Mouse (Mus musculus): ENCODE data around the gene Syt13.

Gene Syt13

DNA sequence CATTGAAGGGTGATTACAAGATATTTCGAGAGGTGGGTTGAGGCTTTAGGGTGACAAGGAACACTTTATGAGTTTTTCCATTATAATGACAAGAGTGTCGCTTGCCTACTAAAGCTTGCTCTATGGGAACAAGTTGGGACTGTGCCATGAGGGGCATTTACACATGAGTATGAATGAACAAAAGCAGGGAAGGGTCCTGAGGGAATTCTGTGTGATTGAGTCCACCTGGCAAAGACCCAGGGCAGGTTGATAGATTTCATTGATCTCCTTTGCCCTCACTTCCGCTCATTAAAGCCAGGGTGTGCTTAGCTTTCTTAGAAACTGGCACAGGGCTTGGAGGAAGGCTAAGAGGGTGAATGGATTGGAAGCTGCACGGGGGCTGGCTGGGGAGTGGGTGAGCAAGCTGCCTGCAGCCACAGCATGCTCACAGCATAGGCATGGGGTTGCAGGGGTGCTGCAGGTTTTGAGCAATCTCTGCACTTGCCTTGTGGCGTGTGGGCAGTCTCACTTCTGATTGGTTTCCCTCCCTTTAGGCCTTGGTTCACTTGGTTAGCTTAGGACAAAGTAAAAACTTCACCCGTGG, 9.9 kb downstream of the Syt13 start:
- no peak for DNase-seq (ENCODE audit: low read depth)

DNA sequence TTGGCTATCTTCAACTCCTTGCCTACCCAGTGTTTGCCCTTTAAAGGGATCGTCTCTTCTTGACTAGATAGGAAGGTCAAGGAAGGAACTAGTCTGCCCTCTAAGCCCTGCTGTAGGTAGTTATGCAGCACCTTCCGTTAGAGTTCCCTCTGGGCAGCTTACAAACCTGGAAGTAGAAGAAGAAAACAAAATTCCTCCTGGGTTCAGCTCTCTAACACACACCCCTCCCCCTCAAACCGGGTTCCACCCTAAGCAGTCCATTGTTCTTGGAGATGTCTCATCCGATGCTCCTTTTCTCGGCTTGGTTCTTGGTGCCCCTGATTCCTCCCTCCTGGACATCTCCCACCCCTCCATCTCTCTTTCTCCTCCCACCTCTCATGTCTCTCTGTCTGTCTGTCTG, 14.8 kb downstream of the Syt13 start:
- no peak for DNase-seq (ENCODE audit: low read depth)

DNA sequence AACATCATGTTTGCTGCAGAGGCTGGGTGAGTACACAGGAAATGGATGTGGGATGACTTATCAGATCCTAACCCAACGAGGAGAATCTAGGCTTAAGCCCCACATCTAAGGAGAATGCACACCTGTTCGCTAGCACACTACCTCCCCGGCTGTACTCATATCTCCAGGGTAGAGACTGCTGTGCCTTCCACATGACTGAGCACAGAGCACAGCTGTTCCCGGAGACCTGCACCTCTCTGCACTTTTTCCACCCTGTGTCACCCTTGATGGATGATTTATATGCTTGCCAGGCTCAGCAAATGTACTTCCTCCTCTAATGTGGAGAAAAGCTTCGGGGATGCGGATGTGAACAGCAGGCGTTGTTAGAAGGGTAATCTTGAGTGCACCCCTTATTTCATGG, 16.2 kb downstream of the Syt13 start:
- no peak for DNase-seq (ENCODE audit: low read depth)

DNA sequence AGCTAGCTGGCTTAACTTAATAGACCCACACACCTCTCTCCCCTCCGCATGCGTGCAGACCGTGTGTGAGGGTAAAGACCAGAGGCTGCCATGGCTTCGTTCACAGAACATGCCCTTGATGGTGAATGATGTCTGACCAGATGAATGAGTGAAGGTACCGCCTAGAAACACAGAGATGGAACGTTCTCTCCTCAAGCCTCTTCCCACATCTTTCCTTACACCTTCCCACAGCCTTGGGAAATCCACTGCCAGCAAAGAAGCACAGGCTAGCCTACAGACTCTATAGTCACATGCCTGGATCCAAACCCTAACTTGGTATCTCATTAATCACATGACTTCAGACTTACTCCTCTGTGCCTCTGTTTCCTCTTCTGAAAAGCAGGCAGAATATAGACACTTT, 18.5 kb downstream of the Syt13 start:
- no peak for DNase-seq (ENCODE audit: low read depth)

DNA sequence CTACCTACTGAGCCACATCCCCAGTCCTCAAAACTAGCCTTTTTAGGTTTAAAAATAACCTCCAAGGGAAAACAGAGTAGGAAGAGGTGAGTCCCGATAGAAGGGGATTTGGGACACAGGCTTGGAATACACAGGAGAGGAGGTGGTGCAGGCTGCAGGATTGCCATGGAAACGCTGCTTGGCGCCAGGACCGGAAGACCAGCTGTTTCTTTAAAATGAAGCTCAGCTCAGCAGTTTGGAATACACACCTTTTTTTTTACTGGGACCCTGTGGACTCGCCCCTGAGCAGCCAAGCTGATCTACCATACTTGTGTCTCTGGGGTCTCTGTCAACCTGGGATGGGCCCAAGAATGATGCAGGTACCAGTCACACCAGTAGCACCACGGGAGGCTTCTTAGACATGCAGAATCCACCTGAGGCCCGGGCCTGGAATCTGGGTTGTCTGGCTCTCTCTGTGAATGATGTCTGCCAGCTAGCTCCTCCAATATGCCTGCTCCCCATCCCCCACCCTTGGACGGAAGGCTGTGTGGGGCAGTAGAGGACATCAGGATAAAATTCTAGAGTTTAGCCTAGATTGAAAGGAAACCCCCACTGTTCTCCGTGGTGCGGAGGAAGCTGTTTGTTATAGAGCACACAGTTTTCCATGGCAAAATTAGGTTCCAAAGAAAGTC, 19.5 kb downstream of the Syt13 start:
- DNase-seq (ENCODE audit: low read depth), result no peak

DNA sequence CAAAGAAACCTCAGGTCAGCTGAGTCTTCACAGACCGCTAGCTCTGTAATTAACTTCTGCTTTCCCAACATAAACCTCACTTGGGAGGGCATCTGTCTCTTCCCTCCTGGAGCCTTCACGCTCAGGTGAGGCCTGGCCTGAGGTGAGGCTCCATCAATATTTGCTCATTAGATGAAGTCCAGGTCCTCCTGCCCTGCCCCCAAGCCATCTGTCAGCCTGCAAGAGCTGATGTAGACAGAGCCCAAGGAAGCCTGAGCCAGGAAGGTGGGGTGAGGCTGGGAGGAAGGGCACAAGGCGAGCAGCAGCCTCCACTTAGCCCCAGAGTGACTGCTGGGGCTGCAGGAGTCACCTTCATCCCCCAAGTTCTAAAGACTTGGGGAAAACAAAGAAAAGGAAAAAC, 20.6 kb downstream of the Syt13 start:
- DNase-seq (ENCODE audit: low read depth), result no peak

DNA sequence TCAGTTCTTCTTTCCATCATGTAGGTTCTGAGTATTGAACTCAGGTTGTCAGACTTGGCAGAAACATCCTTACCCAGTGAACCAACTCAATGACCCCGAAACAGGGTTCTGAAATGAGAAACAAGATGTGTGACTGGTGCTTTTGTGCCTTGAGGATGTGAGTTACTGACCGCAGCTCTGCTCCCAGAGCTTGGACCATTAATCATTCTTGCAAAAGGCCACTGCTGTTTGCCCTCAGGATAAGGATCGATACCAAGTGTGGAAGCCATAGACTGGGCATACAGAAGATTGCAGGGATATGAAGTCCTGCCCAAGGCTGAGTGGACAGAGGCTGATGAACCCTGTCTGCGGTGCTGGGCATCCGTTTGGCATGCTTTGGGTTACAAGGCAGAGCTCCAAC, 23.2 kb downstream of the Syt13 start:
- no peak for DNase-seq (ENCODE audit: low read depth)

GRCm38 (mm10) chr2:92938827-92939226, 23.9 kb downstream of the Syt13 start:
- DNase-seq (ENCODE audit: low read depth), result no peak

DNA sequence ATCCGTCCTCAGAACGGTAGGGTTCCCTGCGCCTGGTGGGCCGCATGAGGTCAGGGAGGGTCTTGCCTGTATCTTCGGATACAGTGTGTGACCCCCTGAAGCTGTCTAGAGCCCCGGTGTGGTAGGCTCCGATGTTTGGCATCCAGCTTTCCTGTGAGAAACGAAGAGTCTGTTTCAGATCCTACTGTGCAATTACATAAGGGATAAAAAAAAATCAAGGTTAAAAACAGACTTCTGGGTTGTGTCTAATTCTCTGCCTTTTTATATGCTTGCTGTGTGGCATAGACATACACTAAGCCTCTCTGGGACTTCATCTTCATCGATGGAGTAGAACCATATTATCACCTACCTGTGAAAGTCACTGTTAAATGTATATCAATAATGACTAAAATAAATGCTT, 26.1 kb downstream of the Syt13 start:
- DNase-seq (ENCODE audit: low read depth), result no peak

- DNase-seq (ENCODE audit: low read depth), result no peak
Measured at GRCm38 (mm10) chr2:92941463-92941862, 26.6 kb downstream of the Syt13 start.

GRCm38 (mm10) chr2:92943406-92943805, 28.5 kb downstream of the Syt13 start:
- DNase-seq (ENCODE audit: low read depth), result no peak

DNA sequence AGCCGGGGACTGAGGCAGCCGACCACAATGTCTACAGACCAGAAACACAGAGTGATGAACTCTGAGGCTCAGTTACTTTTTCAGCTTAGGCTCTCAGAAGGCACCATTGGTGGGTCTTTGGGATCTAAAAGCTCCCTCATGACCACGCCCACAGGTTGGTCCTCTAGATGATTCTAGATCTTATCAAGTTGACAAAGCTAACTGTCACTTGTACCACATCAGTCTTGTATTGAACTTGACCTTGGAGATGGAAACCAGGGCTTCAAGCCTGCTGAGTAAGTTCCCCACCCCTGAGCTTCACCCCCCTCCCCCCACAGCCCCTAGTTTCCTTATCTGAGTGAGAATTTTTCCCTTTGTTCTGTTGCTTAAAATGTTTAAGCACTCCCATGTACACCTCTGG, 29.5 kb downstream of the Syt13 start:
- no peak for DNase-seq (ENCODE audit: low read depth)

DNA sequence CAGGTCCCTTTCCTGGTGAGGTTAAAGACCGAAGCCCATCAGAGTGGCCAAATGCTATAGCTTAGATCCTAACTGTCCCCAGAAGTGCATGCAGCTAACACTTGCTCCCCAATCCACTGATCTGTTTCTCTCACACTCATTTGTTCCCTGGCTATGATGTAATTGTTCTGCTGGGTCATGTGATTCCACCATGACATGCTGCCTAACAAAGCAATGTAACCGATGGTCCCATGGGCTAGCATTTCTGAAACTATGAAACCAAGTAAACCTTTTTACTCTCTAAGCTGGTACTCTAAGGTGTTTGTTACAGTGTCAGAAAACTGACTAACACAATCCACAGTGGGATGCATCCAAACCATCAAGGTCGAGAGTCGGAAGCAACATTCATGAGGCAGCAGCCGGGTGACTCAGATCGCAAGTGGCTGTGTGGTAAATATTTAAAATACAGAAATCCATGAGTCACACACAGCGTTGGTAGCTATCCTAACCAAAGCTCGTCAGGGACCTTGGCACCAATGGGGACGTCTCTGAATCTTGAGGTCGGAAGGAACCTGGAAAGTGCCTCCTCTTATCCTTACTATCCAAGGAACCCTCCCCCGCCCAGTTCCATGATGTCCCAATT, 30.3 kb downstream of the Syt13 start:
- DNase-seq (ENCODE audit: low read depth), result no peak

- peak; percentile 57 for DNase-seq (ENCODE audit: low read depth)
Measured at GRCm38 (mm10) chr2:92945824-92946598, 31.1 kb downstream of the Syt13 start.

DNA sequence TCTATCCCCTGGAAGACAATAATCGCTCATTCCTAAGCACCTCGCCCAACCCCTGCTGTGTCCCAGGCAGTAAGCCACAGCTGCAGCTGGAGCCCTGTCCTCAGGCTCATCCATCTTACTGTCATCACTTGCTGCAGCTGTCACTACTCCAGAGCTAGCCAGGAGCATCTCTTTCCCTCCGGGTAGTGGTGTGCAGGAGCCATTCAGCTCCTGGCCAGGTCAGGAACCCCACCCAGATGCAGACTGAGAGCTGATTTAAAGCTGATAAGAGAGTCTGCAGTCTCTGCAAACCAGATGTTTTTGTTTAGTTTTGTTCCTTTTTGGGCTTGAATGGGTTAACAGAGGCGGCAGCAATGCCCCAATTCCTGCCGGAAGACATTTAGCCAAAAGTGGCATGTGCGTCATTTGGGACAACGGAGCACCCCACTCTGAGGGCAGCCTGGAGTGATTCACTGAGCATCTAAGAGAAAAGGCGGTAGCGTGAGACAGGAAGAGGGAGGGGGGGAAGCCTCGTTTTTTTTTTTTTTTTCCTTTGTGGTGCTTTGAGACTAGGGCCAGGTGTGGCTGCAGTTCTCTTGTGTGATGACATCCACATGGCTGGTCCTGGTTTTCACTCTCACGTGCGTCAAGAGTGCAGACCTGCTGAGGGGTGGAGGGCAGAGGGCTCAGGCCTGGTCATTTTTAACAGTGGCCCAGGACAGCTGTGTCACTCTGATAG, 33.2 kb downstream of the Syt13 start:
- DNase-seq (ENCODE audit: low read depth), result peak; percentile 62

- no peak for DNase-seq (ENCODE audit: low read depth)
Measured at GRCm38 (mm10) chr2:92948699-92949300, 33.9 kb downstream of the Syt13 start.

- DNase-seq (ENCODE audit: low read depth), result no peak
Measured at GRCm38 (mm10) chr2:92949518-92949917, 34.6 kb downstream of the Syt13 start.

- no peak for DNase-seq (ENCODE audit: low read depth)
Measured at GRCm38 (mm10) chr2:92953450-92953849, 38.6 kb downstream of the Syt13 start.

- peak; percentile 72 for DNase-seq (ENCODE audit: low read depth)
Measured at GRCm38 (mm10) chr2:92954404-92955114, 39.7 kb downstream of the Syt13 start.

- DNase-seq (ENCODE audit: low read depth), result no peak
Measured at GRCm38 (mm10) chr2:92956943-92957342, 42.0 kb downstream of the Syt13 start.

GRCm38 (mm10) chr2:92958640-92959039, 43.7 kb downstream of the Syt13 start:
- DNase-seq (ENCODE audit: low read depth), result no peak
